Mouse (Mus musculus): Measurements from ENCODE around the gene Cs.

Cs gene

DNA sequence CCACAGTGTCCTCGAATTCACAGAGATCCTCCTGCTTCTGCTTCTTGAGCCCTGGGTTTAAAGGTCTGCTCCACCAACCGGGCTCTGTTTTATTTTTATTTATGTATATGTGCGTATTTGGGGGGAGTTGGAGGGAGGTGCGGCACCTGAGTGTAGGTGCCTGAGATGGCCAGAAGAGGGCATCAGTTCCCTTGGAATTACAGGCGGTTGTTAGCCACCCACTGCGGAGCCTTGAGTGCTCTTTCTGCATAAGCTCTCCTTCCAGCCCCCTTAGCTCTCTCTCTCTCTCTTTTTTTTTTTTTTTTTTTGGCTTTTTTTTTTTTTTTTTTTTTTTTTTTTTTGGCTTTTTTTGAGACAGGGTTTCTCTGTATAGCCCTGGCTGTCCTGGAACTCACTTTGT, 36.9 kb downstream of the Cs start:
- no peak for DNase-seq (ENCODE audit: low spot score in 2 of 2)

DNA sequence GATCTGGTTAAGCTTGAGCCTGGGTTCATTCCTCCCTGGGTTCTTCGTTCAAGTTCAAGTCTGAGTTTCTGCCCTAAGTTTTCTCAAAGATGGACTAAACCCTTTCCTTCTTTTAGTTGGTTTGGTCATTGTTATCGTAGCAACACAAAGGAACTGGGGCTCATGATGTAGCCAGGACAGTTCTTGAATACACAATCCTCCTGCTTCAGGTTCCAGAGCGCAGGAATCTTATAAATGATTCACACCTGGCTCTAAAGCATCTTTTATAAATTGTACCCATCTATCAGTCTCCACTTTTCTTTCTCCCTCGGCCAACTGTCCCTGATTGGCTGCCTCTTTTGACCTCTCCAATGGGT, 38.5 kb downstream of the Cs start:
- no peak for DNase-seq (ENCODE audit: low spot score in 2 of 2)

DNA sequence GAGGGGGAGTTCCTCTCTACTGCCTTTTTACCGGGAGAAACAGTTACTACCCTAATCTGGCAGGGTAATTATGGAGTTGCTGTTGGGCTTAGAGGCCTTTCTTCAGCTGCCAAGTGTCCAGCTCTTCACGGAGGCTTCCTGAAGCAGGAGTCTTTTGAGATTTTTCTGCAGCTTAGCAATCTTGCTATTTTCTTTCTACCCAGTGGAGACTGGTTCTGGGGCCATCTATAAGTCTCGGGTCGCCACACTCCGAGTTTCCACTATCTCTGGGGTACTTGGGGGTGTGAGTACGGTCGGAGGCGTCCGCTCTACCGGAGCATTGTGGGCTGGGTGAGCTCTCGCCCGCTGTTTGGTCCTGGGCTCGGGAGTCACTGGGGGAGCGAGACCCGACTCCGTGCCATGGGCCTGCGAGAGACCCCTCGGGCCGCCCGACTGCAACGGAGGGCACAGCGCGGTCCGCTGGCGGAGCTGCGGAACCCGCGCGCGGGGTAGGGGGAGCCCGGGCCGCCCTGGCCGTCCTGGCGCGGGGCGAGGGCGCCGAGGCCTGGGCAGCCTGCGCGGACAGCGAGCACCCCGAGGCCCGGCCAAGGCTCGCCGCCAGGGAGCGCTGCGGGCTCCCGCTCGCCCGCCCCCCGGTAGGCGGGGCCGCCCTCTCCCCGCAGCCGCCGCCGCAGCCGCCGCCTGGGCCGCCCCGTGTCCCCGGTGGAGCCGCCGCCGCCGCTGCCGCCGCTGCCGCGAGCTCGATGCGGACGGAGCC, 39.1 kb downstream of the Cs start, which contains the start of gene Ankrd52:
Gene Ankrd52, plus strand, starts transcription at position 661 of the 757 bp plus-strand sequence.
- peak in 1 of 2 experiments; percentile 70 for DNase-seq (ENCODE audit: low spot score in 2 of 2)

DNA sequence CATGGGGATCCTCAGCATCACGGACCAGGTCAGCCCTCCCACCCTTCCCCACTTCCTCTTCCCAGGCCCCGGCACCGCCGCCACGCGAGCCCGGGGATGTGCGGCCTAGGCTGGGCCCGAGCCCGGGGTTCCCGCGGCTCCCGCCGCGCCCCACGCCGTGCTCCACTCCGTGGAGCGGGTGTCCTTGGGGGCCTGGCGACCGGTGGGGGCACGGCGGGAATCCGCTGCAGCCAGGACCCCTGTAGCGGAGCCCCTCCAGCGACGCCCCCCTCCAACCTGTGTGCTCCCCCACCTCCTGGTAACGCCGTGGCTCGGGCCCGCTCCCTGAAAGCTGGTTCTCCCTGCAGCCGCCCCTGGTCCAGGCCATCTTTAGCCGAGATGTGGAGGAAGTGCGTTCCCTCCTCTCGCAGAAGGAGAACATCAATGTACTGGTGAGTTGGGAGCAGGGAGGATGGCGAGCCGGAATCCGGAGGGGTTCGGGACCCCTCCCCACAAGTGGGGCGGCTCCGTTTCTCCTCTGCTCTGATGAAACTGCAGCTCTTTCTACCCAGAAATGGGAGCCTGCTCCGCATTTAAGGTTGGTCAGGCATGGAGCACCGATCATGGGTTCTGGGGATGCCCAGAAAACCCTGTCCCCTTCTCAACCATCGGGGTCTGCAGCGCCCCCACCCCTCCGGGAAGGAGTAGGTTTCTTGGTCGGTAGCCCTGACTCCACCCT, 39.8 kb downstream of the Cs start:
- DNase-seq (ENCODE audit: low spot score in 2 of 2), result no peak

DNA sequence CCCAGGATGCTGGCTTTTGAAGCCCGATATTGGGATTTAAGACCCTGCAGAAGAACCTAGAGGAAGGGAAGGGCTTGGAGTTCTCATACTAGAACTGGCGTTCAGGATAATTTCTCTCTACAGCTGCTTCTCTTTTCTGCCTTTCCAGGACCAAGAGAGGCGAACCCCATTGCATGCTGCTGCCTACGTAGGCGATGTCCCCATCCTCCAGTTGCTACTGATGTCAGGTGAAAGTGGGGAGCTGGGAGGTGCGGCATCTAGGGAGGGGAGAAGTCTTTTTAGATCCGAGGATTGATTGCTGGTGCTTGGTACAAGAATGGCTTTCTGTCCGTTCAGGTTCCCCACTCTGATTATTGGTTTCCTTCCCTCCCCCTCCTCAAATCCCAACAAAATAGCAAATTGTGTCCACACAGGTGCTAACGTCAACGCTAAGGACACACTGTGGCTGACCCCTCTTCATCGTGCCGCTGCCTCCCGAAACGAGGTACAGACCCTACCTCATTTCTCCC, 40.5 kb downstream of the Cs start:
- no peak for DNase-seq (ENCODE audit: low spot score in 2 of 2)

DNA sequence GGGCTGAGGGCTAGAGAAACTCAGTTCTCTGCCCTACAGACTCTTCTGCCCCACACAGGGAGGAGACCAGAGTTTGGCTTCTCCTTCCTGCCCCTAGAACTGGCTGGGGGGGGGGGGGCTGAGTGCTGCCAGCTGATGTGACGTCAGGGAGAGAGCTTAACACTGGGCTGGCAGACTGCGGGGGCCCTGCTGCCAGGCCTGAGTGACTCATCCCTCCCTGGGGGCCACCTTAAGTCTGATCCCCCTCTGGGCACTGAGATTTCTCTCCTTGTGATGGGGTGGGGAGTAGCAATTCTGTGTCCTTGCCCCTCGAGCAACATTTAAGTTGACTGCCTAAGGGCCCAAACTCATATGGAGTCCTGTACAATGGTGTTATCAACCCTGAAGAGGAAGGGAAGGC, 40.9 kb downstream of the Cs start:
- no peak for DNase-seq (ENCODE audit: low spot score in 2 of 2)

DNA sequence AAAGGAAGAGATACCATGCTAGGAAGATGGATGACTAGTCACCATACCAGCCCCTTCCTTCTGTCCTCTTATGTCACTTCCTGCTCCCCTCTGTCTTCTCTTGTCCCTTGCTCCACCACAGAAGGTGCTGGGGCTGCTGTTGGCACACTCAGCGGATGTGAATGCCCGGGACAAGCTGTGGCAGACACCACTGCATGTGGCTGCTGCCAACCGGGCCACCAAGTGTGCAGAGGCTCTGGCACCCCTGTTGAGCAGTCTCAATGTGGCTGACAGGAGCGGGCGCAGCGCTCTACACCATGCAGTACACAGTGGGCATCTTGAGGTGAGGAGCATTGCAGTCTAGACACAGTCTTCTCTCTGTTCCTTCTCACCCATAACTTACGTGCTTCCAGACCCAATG, 41.7 kb downstream of the Cs start:
- no peak for DNase-seq (ENCODE audit: low spot score in 2 of 2)

DNA sequence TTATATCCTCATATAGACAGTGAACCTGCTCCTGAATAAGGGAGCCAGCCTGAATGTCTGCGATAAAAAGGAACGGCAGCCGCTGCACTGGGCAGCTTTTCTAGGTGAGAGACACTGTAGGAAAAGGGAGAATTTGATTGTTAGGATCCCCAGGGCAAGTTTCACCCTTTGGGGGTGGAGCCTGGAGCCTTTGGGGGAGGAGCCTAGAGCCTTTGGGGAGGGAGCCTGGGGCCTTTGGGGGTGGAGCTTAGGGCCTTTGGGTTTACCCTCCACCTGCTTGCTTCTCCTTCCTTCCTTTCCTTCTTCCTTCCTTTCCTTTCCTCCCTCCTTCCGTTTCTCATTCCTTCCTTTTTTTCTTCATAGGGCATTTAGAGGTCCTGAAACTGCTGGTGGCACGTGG, 43.0 kb downstream of the Cs start:
- no peak for DNase-seq (ENCODE audit: low spot score in 2 of 2)

DNA sequence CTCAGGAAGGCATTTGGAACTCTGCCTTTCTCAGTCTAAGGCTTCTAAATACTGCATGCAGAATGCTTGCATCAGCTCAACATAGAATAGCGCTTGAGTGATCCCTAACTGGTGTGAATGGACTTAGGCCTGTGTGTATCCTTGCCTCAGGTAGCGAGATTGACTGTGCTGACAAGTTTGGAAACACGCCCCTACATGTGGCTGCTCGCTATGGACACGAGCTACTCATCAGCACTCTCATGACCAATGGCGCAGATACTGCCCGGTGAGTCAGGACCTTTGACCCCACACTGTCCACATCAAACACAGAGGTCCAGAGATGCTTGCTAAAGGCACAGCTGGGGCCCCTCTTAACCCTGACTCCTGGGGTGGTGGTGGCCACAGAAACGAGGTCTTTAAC, 44.9 kb downstream of the Cs start:
- DNase-seq (ENCODE audit: low spot score in 2 of 2), result no peak

DNA sequence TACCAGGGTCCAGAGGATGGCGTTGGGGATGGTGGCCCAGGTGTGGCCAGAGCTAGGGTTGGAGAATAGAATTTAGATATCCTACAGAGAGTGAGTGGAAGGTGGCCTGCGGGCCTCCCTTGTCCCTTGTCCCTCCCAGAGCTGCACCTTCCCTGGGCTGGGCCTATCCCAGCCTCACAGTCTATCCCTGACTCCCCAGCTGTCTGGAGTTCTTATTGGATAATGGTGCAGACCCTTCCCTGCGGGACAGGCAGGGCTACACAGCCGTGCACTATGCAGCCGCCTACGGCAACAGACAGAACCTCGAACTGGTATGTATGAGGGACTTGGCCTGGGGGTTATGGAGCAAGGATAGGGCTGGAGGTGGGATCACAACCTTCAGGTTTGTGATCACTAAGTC, 48.4 kb downstream of the Cs start:
- DNase-seq (ENCODE audit: low spot score in 2 of 2), result no peak

DNA sequence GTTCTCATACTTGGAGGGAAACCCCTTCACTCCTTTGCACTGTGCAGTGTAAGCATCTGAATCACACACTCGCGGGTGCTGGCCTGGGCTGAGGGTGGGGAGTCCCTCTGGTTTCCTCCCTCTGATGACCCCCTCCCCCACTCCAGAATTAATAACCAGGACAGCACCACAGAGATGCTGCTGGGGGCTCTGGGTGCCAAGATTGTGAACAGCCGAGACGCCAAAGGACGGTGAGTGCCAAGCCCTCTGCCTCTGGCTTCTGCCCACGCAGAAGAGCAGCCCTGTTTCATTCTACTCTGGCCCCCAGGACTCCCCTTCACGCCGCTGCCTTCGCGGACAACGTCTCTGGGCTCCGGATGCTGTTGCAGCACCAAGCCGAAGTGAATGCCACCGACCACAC, 51.4 kb downstream of the Cs start:
- no peak for DNase-seq (ENCODE audit: low spot score in 2 of 2)

DNA sequence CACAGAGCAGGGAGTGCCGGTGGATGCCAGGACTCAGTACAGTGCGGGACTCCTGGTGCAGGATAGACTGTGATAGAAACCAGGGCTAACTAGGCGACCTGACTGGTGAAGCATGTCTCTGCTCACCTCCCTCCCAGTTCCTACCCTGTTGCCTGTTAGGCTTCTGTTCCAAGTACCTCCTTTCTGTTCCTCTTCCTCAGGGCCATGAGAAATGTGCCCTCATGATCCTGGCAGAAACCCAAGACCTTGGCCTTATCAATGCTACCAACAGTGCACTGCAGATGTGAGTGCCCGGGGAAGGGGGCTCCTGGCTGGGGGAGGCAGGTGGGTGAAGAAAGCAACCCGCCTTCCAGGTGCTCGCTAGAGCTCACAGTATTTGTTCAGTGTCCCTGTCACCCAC, 52.0 kb downstream of the Cs start:
- DNase-seq (ENCODE audit: low spot score in 2 of 2), result no peak

DNA sequence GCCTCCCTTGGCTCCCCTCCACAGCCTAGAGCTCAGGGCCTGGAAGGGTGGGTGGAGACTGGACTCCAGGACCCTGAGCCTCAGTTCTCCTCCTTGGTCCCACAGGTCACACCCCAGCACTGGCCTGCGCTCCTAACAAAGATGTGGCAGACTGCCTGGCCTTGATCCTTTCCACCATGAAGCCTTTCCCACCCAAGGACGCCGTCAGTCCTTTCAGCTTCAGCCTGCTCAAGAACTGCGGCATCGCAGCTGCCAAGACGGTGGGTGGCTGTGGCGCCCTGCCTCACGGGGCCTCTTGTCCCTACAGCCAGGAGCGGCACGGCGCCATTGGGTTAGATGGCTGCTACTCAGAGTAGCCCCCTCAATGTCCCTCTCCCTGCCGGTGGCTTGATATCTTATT, 52.8 kb downstream of the Cs start:
- no peak for DNase-seq (ENCODE audit: low spot score in 2 of 2)

DNA sequence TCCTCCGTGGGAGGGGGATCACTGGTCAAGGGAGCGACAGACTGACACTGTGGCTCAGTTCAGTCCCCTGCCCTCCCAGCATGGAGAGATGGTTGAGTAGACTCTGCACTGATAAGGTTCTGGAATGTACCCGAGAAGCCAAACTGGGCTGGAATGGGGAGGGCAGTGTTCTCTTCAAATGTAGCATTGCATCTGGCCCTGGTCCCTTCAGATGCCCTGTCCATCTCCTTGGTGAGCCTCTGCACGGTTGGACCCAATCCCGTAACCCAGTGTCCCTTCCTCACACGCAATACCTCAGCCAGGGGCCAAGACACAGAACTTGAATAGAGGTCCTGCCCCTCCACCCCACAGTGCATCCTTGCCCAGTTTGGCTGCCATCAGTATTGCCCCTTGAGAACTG, 54.3 kb downstream of the Cs start:
- DNase-seq (ENCODE audit: low spot score in 2 of 2), result no peak

DNA sequence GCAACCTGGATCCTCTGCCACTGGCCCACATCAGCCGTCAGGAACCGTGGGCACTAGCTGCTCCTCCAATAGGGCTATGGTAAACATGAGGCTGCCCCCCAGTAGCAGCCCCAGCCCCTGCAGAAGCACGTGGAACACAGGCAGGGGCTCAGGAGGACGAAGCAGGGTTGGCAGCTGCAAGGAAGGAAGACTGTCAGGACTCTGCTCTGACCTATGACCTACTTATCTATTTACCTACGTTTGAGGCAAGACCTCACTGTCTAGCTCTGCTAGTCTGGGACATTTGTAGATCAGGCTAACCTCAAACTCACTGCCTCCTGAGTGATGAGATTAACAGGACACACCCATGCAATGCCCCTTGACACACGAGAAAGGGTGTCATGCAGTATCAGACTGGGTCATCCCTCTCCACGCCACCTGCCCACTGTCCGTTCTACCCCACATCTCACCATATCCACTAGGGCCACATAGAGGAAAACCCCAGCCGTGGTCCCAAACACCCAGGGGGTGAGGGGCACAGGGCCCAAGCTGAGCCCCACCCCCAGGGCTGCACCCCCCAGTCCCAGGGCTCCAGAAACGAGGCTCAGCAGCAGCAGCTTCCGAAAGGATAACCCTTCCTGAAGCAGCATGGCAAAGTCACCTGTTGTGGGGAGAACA, 58.6 kb downstream of the Cs start:
- DNase-seq (ENCODE audit: low spot score in 2 of 2), result no peak

DNA sequence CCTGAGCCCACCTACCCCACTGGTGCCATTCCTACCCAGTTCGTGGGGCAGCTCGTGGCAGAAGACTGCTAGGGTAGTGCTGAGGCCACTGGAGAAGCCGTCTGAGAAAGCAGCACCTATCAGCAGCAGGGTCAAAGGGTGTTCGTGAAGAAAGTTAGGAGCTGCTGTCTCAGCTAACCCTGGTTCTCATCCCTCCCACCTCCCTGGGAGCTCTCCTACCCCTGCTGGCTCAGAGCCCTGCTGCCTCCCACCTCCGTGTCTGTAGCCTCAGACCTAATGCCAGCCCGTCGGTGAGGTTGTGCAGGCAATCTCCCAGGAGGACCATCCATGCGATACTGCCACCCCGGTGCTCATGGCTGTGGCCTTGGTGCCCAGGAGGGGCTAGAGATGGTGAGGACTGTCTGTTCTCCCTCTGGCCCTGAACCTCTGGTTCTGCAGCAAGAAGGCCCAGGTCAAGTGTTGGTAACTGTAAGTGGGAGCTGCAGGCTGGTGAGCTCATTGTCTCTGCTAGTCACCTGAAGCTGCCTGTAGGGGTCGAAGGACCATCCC, 59.3 kb downstream of the Cs start:
- DNase-seq (ENCODE audit: low spot score in 2 of 2), result no peak

DNA sequence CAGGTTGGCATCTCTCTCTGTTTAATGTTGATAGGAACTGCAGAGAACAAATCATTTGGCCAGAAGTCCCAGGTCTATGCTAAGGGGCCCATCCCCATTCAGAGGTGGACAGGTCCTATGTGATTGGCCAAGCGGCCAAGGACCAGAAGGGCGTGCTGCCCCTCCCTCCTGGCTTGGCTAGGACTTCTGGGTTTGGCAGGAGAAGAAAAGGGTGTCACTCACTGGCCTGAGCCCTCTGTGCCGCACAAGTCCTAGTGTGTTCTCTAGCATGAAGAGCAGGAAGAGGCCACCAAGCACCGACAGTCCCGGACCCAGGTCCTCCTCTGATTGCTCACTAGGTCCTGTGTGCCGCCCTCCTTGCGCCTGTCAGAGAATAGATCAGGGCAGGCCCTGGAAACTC, 59.9 kb downstream of the Cs start:
- no peak for DNase-seq (ENCODE audit: low spot score in 2 of 2)

DNA sequence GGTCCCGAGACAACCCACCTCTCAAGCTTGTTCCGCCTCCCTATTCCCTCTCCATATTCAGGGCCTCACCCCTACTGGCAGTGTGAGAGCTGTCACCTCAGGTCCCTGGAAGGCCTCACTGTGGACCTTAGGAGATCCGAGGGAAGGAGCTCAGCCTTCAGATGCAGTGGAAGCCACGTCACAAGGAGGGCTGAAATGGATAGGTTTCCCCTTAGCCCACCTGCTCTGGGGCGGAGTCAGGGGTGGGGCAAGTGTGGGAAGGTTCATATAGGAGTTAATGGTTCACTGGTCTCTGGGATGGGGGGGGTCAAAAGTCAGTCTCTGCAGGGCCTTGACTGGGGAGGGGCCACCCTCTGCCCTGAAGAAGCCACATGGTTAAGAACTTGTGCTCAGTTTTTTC, 62.8 kb downstream of the Cs start:
- DNase-seq (ENCODE audit: low spot score in 2 of 2), result no peak

DNA sequence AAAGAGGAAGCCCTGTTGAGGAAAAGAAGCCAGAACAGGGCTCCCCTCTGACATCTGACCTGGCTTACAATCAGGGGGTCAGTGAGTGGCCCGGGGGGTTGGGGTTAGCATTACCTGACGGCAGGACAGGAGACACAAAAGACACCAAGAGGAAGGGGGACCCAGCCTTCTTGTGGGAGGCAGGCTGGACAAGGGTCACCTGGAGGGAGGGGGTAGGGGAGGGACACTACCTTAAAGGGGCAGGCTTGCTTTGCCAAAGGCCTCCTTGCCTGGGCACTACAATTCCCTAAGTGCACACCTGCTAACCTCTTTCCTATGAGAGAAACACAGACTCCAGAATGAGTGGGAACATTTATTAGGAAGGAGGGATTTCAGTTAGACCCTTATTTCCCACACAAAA, 63.5 kb downstream of the Cs start, which contains the start of gene Slc39a5:
Gene Slc39a5, minus strand, starts transcription at position 174 of the 400 bp plus-strand sequence.
- no peak for DNase-seq (ENCODE audit: low spot score in 2 of 2)

DNA sequence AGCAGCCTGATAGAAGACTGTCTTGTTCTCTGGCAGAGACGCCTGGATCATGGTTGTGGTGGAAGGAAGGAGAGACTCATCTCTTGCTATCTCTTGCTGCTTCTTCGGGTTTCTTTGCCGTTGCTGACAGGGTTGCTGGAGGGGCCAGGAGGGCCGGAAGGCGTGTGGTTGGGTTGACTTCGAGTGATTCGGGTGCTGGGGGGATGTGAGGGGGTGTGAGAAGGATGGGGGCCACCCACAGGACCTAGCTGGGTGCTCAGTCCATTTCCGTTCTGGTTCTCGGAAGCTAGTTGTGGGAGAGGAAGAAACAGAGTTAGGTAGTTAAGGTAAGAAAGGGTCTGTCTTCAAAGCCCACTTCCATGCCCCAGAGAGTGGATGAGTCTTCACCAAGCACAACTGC, 64.1 kb downstream of the Cs start:
- no peak for DNase-seq (ENCODE audit: low spot score in 2 of 2)

DNA sequence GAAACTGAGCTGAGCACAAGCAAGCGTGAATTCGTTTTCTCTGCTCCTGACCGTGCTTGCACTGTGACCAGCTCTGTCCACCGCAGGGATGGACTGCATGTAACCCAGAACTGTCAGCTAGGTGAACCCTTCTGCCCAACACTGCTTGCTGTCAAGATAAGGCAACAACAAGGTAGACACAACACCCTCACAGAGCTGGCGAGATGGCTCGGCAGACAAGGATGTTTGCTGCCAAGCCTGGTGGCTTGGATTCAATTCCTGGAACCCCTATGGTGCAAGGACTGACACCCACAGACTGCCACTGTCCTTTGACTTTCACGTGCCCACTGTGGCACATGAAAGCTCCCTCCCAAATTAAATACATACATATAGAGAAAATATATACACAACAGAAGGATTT, 66.4 kb downstream of the Cs start:
- DNase-seq (ENCODE audit: low spot score in 2 of 2), result no peak
